Comparison of ENCODE assay signal across 25 mouse cellular contexts in the genomic region with DNA sequence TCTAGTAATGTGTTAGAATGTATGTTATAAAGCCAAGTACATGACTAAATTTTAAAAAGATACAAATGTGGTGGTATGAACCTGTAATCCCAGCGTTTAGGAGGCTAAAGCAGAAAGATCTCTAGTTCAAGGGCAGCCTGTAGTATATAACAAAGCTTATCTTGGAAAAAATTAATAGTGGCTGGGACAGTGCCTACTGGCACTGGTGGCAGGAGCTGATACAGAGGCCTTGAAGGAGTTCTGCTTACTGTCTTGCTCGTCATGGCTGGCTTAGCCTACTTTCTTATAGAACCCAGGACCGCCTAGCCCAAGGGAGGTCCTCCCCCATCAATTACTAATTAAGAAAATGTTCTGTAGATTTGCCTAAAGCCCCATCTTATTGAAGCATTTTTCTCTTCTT.
"Had no signal": no experiment of that assay in that cellular context is flagged by ENCODE, and none has a peak within 500 bp of the region (broad histone marks: within the 10 kb centered on the region; RNA-seq: fewer than 3 reads in every experiment).

No protein-coding gene starts in this region.

- H3K4me3 ChIP-seq: gastrocnemius, adult 2 months; heart, embryonic 10.5 days; heart, embryonic 12.5 days; hindbrain, embryonic 10.5 days; hindbrain, embryonic 12.5 days; intestine, embryonic 15.5 days; layer of hippocampus, adult 2 months; left cerebral cortex, adult 2 months; limb, embryonic 10.5 days; limb, embryonic 12.5 days had no signal

- H3K9ac ChIP-seq: heart, embryonic 12.5 days; hindbrain, embryonic 12.5 days; hindbrain, embryonic 14.5 days; intestine, embryonic 15.5 days; limb, embryonic 12.5 days had no signal

- H3K9me3 ChIP-seq: heart, embryonic 10.5 days; hindbrain, embryonic 12.5 days; intestine, embryonic 15.5 days; limb, embryonic 10.5 days; limb, embryonic 12.5 days had no signal

- H3K4me1 ChIP-seq: hindbrain, embryonic 10.5 days; hindbrain, embryonic 12.5 days; intestine, embryonic 15.5 days; limb, embryonic 10.5 days; limb, embryonic 12.5 days had no signal

- DNase-seq: gastrocnemius, adult 2 months; gastrocnemius, postnatal 10 days; gastrocnemius, postnatal 25 days; heart, postnatal 10 days; heart, postnatal 4 days; kidney, adult 18-20 months; kidney, adult 8-10 months; kidney, postnatal 10 days; kidney, postnatal 25 days; kidney, postnatal 4 days; liver had no signal

- H3K36me3 ChIP-seq: hindbrain, embryonic 12.5 days; intestine, embryonic 15.5 days had no signal

- ATAC-seq: hindbrain, embryonic 16.5 days; inflammation-experienced regulatory T-cells, adult 6 months; intestine, embryonic 15.5 days; intestine, postnatal 0 days had no signal

- H3K4me2 ChIP-seq: heart, embryonic 12.5 days; hindbrain, embryonic 12.5 days; hindbrain, embryonic 14.5 days; intestine, embryonic 15.5 days; limb, embryonic 12.5 days; liver, embryonic 11.5 days had no signal

- H3K27ac ChIP-seq: gastrocnemius, adult 2 months; heart, embryonic 10.5 days; hindbrain, embryonic 10.5 days; hindbrain, embryonic 12.5 days; hindbrain, embryonic 14.5 days; intestine, embryonic 15.5 days; layer of hippocampus, adult 2 months; left cerebral cortex, adult 2 months; limb, embryonic 10.5 days; limb, embryonic 12.5 days had no signal

- H3K27me3 ChIP-seq: heart, embryonic 12.5 days; hindbrain, embryonic 12.5 days; intestine, embryonic 15.5 days; limb, embryonic 12.5 days had no signal
